Mouse (Mus musculus): ENCODE results near the gene Glis3. TPM values are rescaled to one million over a fixed set of nuclear protein-coding genes. Genes with fewer than 3 reads are reported as not detected.

The Glis3 gene
- total RNA-seq, 2 experiments from 2014 or later: 0.82 to 1.0 TPM

GRCm38 (mm10) chr19:28305510-28305909 lies 374.4 kb downstream of the Glis3 start:
- DNase-seq: no peak

GRCm38 (mm10) chr19:28302831-28303242 lies 377.0 kb downstream of the Glis3 start:
- no peak for DNase-seq

GRCm38 (mm10) chr19:28300226-28300625 lies 379.7 kb downstream of the Glis3 start:
- no peak for DNase-seq

DNA sequence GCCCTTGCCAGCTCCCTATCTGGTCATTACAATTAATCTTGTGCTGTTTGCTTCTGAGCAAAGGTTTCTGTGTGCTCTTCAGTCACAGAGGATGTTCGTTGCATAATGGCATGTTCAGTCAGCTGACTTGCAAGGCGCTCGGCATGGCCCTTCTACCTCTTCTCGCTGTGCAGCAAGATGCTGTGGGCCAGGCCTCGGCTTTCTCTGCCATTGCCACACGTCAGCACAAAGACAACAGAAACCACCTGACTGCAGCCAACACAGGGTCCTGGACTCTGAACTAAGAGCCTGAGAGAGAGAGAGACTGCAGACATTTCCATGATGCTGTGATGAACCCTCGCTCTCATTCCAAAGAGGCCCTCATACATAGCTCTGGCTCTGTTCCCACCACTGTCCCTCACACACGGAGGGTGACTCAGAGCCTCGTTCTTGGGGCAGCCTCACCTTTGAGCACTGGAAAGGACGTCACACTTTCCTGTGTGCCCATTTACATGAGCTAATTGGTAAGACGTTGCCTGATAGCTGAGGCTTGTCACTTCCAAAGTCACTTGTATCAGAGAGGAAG lies 380.6 kb downstream of the Glis3 start:
- no peak for DNase-seq

DNA sequence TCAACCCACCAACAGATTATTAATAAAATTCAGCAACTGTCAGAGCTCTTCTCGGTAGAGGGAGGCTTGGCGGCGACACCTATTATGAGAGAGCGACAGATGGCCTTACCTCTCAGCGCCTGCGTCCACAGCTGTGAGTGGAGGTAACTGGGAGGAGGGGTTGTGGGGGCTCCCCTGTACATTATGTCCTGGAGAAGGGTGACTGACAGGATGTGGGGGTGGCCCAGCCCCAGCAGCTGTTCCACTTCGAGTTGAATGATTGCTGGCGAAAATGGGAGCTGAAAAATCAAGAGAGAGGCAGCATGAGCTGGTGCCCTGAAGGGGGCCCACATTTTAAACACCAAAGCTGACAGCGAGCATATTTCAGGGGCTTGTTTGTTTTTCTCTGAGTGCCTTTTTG lies 381.2 kb downstream of the Glis3 start:
- DNase-seq: no peak

- no peak for DNase-seq
These were observed 388.3 kb downstream of the Glis3 start for GRCm38 (mm10) chr19:28291596-28291995.

GRCm38 (mm10) chr19:28289457-28289856 lies 390.4 kb downstream of the Glis3 start:
- no peak for DNase-seq

DNA sequence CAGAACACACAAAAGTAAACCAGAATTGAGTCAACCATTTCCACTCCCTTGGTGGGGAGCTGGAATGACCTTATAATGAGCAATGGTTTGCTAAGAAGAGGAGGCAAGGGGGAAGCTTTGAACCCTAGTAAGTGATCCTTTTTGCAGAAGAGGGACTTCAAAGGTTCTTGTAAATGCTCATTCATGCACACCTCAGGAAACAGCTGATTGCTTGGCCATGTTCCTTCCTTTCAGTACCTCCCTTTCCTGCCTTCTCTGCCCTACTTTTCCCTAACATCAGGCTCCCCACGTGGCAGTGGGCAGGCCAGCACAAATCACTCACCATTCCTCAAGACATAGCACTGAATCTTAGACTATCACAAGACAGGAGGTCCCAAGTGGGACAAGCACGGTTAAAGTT lies 392.4 kb downstream of the Glis3 start:
- DNase-seq: no peak

GRCm38 (mm10) chr19:28284098-28284569 lies 395.7 kb downstream of the Glis3 start:
- DNase-seq: no peak

- peak; percentile 12 for DNase-seq
These were observed 396.4 kb downstream of the Glis3 start for GRCm38 (mm10) chr19:28283241-28284097.

GRCm38 (mm10) chr19:28281405-28281804 lies 398.5 kb downstream of the Glis3 start:
- DNase-seq: no peak

DNA sequence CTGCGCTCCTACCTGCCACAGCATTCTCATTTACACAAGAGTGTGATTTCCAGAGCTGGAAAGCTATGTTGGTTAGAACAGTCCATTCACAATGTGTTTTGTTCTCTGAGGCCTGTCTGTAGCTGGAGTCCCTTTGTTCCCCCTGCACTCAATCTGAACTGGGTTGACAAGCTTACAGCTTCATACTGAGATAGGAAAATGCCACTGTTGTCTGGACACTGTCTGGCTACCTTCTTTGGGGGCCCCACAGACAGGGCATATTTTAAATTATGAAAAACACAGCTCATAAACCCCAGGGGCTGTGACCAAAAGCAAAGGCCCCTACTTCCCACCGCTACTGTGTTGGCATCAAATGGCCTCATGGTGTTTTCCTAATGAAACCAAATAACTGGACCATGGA lies 402.8 kb downstream of the Glis3 start:
- DNase-seq: no peak

GRCm38 (mm10) chr19:28274501-28274900 lies 405.4 kb downstream of the Glis3 start:
- DNase-seq: no peak

DNA sequence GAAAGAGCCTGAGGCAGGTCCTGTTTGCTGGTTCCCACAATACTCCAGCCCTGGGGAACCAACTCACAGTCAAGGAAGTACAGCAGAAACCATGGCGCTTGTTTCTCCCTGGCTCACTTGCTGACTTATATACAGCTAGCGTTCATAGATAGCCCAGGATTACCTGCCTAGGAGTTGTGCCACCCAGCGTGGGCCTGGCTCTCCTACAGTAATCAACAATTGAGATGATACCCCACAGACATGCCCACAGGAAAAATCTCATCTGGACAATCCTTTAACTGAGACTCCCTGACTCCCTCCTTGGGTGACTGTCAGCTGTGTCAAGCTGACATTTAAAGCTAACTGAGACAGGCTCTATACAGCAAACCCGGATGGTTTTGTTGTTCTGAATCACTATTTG lies 405.9 kb downstream of the Glis3 start:
- no peak for DNase-seq

- no peak for DNase-seq
These were observed 413.0 kb downstream of the Glis3 start for GRCm38 (mm10) chr19:28266850-28267249.

- DNase-seq: no peak
These were observed 414.1 kb downstream of the Glis3 start for GRCm38 (mm10) chr19:28265776-28266175.

- no peak for DNase-seq
These were observed 420.8 kb downstream of the Glis3 start for GRCm38 (mm10) chr19:28258907-28259675.

GRCm38 (mm10) chr19:28258480-28258879 lies 421.4 kb downstream of the Glis3 start:
- DNase-seq: no peak

DNA sequence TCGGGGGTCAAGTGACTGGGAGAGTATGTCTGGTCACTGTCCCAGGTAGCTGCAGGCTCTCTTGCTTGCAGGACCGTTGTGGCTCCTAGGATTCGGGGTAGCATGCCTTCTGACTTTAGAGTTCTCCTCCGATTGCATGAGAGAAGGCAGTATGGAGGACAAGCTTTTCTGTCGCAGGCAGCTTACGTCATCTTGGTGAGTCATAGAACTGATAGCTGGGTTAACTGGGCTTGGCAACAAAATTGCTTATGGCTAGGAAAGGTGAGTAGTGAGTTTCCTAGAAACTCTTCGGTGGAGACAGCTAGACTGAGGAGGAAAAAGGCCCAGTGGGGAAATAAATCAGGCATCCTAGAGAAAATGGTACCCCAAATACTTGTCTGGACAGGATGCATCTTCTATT lies 432.5 kb downstream of the Glis3 start:
- DNase-seq: no peak

GRCm38 (mm10) chr19:28246186-28246585 lies 433.7 kb downstream of the Glis3 start:
- DNase-seq: no peak

- no peak for DNase-seq
These were observed 441.8 kb downstream of the Glis3 start for GRCm38 (mm10) chr19:28238073-28238472.

DNA sequence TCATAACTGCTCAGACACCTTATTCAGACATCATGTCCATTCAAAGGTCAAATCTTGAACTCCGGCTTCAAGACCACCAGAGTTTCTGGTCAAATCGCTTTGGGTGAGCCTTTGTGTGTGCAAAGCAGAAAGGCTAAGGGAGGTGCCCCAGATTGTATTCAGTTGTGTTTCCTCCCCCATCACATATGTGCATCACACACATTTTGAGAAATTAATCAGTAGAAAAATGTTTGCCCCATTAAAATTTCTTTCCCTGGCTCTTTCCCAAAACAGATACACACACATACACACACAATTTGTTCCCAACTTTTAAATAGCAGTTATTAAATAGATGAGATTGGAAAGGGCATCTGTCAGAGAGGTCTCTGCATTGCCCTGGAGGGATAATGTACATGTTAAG lies 442.3 kb downstream of the Glis3 start:
- no peak for DNase-seq

- DNase-seq: no peak
These were observed 444.3 kb downstream of the Glis3 start for GRCm38 (mm10) chr19:28235571-28235970.

Data from gastrocnemius, postnatal 25 days (tissue).